Mouse (Mus musculus) embryo, embryonic 11 days (tissue): ENCODE data around the gene Mad2l2.

ENCODE experiments used
- DNase-seq: peaks from one replicate; pipeline ENCODE4 v3.0.0-alpha.2; 2015

The Mad2l2 gene

DNA sequence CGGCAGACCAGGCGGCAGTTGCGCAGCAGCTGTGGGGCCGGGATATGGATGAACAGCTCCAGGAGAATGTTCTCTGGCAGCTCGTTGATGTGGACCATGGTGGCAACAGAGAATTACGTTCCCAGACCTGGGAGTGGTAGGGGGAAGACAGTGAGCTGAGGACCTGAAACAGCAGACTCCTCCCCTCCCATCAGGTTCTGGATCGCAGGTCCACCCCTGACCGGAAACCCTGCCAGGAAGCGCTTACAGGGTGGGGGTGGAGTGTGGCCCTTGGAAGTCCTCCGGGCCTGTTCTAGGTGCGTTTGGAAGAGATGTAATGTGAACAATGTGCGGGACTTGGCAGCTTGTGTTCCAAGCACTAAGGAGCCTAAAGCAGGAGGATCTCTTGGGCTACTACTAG is 19.4 kb downstream of the Mad2l2 start:
- DNase-seq = peak; percentile 22

DNA sequence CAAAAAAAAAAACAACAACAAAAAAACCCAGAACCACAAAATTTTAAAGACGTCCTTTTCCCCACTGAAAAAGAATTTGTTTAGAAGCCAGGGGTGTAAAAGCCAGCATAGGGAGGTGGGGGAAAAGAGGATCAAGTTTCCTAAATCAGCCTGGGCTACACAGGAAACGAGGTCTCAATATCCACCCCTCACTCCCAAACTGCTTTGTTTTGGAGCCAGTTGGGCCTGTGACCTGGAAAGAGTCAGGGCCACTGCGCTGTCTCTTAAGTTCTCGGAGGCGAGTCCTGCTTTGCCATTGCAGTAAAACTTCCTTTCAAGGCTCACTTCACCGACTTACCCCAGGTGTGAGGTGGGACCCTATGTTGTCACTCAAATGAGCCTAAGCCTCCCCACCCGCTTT is 20.1 kb downstream of the Mad2l2 start:
- DNase-seq = peak; percentile 35

DNA sequence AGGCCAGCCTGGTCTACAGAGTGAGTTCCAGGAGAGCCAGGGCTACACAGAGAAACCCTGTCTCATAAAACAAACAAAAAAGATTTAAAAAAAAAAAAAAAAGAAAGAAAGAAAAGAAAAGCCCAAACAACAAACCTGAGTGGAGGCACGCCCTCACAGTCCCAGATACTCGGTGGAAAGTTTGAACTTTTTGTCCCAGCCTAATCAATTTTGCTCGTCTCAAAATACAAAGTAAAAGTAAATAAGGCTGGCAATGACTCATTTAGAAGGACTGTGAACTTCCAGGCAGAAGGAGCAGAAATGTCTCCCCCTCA is 20.7 kb downstream of the Mad2l2 start:
- no peak for DNase-seq

GRCm38 (mm10) chr4:148151267-148152168 is 21.3 kb downstream of the Mad2l2 start, which contains the start of gene Fbxo6:
Gene Fbxo6, minus strand, starts transcription at chr4:148152140.
- peak; percentile 93 for DNase-seq

GRCm38 (mm10) chr4:148152547-148152946 is 22.4 kb downstream of the Mad2l2 start:
- no peak for DNase-seq

DNA sequence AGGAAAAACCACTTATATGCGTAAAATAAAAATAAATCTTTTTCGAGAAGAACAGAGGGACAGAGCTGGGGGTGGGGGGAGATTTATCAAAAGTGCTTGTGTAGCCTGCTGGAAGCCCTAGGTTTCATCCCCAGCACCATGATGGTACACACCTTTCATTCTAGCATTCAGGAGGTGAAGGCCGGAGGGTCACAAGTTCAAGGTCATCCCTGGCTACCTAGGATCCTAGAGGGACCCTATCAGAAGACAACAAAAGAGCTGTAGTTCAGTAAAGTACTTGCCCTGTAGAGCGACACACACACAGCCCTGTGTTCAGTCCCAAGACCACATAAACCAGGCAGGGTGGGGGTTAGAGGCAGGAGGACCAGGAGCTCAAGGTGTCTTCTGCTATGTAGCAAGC is 23.8 kb downstream of the Mad2l2 start:
- no peak for DNase-seq

GRCm38 (mm10) chr4:148154982-148155381 is 24.8 kb downstream of the Mad2l2 start:
- DNase-seq = peak; percentile 67

- DNase-seq = peak; percentile 64
Observed at GRCm38 (mm10) chr4:148158436-148159348, 28.5 kb downstream of the Mad2l2 start.

- DNase-seq = peak; percentile 95
Observed at GRCm38 (mm10) chr4:148159544-148160435, 29.6 kb downstream of the Mad2l2 start.

GRCm38 (mm10) chr4:148160436-148161390 is 30.5 kb downstream of the Mad2l2 start, which contains the start of the genes Fbxo44 and Fbxo2:
Gene Fbxo44, minus strand, starts transcription at chr4:148160482.
Gene Fbxo2, plus strand, starts transcription at chr4:148160621.
- DNase-seq = peak; percentile 76

GRCm38 (mm10) chr4:148164002-148164439 is 33.8 kb downstream of the Mad2l2 start:
- peak; percentile 88 for DNase-seq

- DNase-seq = no peak
Observed at GRCm38 (mm10) chr4:148164461-148164860, 34.3 kb downstream of the Mad2l2 start.

DNA sequence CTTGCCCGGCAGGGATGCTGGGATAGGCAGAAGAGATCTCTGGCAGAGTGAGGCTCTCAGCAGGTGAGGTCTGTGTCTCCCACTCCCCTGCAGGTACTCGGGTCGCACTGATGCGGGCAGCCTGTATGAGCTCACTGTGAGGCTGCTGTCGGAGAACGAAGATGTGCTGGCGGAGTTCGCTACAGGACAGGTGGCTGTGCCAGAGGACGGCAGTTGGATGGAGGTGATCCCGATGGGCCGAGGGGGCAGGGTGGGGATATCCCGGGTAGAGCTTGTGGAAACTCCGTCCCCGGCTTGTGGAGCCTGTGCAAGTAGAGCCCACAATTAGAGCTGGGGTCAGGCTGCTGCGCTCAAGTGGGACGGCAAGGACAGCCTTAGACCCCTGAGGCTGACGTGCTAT is 35.4 kb downstream of the Mad2l2 start:
- no peak for DNase-seq

DNA sequence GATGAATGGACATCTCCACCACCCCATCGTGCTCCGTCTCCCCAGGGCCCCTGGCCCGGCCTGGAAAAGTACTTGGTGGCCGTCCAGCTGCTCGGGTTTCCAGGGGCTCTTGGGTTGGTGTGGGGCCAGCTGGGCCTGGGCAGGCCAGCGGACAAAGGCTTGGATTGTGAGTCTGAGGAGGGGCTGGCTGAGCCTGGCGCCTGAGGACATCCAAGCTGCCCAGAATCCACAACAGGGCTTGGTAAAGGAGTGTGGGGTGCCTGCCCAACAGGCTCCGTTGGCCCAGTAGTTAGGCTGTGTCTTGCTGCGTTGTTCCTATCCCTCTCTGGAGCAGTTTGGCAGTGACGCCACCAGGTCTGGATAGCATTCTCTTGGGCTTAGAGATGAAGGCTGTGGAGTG is 36.2 kb downstream of the Mad2l2 start:
- no peak for DNase-seq

DNA sequence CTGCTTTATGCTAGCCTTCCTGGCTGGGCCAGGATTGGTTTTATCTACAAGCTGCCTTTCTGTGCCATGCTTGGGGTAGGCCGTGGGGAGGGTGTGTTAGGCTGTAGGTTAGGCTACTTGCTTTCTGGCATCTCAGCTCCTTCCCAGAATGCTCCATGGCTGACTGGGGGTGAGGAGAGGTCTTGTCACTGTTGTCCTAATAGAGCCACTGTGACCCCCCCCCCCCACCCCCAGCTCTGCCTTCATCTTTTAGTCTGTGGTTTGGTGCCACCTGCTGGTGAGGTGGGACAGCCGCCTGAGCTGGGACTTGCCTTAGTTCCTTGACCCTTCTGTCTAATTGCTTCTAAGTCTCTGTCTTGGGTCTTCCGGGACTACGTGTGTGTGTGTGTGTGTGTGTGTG is 36.8 kb downstream of the Mad2l2 start:
- DNase-seq = peak; percentile 79

- peak; percentile 70 for DNase-seq
Observed at GRCm38 (mm10) chr4:148168287-148168686, 38.1 kb downstream of the Mad2l2 start.

GRCm38 (mm10) chr4:148169586-148169985 is 39.4 kb downstream of the Mad2l2 start:
- DNase-seq = no peak

DNA sequence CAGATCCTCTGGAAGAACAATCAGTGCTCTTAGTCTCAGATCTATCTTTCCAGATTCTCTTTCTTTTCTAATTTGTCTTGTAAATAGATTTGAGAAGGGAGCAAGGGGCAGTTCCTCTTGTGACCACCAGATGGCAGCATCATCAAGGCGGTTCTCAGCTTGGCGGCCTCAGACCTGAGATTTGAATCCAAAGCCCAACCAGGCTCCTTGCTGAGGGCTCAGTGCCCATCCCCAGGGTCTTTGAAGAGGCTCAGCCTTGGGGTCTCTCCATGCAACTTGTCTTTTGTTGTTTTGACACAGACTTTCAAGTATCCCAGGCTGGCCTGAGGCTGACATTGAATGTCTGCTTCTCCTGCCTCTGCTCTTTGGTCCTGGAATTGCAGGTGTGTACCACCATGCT is 40.7 kb downstream of the Mad2l2 start:
- DNase-seq = peak; percentile 68

DNA sequence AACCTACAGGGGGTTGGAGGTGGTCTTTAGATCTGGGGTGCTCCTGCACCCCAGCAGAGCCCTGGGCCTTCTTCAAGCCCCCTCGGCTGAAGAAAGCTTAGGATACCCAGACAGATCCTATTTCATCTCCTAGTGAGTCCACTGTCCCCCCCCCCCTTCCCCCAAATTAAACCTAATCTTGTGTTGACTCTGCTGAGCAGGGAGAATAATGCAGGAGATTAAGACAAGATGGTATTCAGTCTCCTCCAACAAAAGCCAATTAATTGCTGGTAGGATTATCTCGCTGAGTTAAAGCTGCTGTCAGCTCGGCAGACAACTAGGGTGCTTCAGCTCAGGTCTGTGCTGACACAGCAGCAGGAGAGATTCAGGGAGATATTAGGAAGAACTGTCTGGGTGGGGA is 41.1 kb downstream of the Mad2l2 start:
- DNase-seq = no peak

DNA sequence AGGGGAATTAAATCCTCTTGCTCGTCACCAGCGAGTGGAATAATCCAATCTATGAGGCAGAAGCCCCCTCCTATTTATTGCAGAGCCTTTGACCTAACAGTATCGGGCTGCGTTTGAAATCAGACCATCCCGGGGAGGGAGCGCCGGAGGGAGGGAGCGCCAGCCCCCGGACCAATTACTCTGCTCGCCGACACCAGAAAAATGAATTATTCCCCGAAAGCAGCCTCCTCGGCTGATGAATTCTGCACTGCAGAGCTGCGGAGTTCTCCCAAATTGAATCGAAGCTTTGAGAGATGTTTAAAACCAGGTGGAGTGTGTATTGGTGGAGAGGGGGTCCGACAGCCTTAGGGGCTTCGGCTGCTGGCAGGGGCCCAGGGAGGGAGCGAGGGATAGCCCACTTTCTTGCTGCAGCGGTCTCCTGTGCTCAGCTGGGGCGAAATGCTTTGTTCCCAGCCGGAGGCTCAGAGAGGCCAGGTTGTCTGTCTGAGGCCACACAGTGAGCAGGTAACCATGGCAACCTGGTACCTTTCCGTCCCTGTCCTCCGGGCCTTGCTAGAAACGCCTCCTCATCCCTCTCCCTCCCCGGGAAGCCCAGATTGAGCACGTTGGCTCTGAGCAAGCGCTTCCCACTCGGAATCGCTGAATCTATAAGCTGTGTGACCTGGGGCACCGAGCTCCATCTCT is 43.8 kb downstream of the Mad2l2 start:
- DNase-seq = peak; percentile 58

GRCm38 (mm10) chr4:148174495-148174862 is 44.3 kb downstream of the Mad2l2 start:
- DNase-seq = no peak
